Mouse (Mus musculus): ENCODE results near the gene Qtrt1.

Gene Qtrt1

DNA sequence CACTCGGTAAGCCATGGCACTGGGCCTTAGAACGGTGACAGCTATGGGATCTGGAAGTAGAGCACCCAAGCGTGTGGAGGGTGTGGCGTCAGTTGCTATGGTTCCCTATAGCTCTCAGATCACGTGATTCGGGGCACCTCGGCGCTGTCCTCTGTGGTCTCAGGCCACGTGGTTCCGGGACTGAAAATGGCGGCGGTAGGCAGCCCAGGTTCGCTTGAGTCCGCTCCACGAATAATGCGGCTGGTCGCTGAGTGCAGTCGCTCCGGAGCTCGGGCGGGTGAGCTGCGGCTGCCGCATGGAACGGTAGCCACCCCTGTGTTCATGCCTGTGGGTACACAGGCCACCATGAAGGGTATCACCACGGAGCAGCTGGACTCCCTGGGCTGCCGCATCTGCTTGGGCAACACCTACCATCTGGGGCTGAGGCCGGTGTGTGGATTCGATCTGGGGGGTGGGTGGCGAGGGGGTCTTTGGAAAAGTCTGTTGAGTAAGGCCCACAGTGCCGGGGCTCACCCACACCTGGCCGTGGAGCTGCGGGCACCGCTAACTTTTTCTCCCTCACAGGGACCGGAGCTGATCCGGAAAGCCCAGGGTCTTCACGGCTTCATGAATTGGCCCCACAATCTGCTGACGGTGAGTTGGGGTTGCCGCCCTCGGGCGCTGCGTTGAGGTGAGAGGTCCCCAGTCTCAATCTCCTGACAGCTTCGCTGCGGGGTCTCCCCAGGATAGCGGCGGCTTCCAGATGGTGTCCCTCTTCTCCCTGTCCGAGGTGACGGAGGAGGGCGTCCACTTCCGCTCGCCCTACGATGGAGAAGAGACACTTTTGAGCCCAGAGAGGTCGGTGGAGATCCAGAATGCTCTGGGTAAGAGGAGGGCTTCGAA, at the start of gene Qtrt1:
Qtrt1 (plus strand) TSS at position 169 of the 882 bp plus-strand sequence.
- in situ Hi-C loops (cut with MboI; ENCODE audit: unreplicated experiment in 2 of 2) = loop anchor here in 1 of 2 experiments (5.0 to 25.0 kb wide), 6 partner anchors 45 to 775 kb away; partner anchors contain the start of genes Ap1m2, Fbxl12, Ilf3 and Ubl5

GRCm38 (mm10) chr9:21366541-21367220, 45.0 kb upstream of the Qtrt1 start:
- in situ Hi-C loops (cut with MboI; ENCODE audit: unreplicated experiment in 2 of 2) = loop anchor here (5.0 kb wide), 5 partner anchors 41 to 181 kb away; partner anchors contain the start of genes Carm1 (in 1 of the 2) and Qtrt1 (in 1 of the 2)

DNA sequence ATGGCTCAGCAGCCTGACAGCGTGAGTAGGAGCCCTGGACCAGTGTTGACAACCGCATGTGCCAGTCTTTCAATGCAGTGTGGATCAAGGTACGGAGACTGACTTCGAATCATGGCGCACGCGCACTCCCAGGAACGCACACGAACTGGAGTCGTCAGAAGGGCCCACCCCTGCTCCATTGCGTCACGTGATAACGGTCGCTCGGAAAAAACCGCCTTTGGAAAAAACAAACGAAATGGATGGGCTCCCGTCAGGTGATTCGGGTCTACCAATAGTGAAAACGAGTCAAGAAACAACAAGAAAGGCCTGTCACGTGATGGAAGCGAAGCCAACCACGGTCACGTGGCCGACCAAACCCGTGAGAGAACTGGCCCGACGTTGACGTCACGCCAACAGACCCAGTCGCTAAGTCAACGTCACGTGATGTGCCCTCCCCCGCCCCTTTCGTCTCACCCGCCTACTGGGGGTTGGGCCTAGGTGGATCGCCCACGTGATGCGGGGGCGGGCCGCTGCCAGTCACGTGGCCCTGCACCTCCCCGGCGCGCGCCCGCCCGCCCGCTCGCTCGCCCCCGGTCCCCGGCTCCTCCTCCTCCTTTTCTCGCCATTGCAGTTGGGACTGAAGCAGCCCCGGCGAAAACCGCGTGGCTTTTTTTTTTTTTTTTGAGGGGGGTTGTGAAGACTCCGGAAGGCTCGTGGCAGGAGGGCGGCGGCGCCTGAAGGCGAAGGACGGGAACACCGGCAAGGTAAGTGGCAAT, 44.1 kb upstream of the Qtrt1 start, which contains the start of gene Ilf3:
Ilf3 (plus strand) TSS at position 515 of the 755 bp plus-strand sequence.
- in situ Hi-C loops (cut with MboI; ENCODE audit: unreplicated experiment in 2 of 2) = loop anchor here (5.0 kb wide), 5 partner anchors 40 to 180 kb away; partner anchors contain the start of genes Carm1 (in 1 of the 2) and Qtrt1 (in 1 of the 2)

DNA sequence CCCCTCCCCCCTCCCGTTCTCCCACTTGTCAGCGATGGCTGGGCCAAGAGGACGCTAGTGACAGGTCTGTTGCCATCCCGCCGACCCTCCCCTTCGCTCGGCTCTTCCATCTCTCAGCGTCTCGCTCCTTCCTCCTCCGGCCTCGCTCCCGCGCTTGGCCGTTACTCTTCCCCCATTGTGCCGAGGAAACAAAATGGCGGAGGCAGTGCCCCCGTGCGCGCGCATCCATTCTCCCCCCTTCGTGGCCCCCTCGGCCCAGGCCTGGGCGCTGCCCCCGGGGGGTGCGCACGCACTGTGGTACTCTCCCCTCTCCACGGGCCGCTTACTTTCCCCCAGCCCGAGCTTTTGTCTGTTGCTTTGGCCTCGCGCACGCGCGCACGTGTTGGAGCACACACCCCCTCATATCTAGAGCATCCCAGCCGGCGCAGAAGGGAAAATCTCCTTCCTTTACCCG, 43.5 kb upstream of the Qtrt1 start:
- in situ Hi-C loops (cut with MboI; ENCODE audit: unreplicated experiment in 2 of 2) = loop anchor here (5.0 kb wide), 5 partner anchors 39 to 179 kb away; partner anchors contain the start of genes Carm1 (in 1 of the 2) and Qtrt1 (in 1 of the 2)

DNA sequence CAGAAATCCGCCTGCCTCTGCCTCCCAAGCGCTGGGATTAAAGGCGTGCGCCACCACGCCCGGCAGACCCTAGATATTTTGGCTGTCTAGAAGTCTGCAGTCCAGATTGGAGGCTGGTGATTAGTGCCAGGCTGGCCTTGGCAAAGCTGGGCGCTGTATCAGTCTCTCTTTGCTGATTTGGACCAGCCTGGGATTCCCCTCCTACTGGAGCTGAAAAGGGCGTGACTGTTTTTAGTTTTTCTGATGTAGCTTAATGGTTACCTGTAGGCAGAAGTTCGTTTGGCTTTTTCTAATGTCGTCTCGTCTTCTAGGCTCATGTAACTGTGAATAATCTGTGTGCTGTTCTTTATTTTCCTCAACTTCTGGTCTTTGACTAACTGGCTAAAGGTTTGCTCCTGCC, 42.6 kb upstream of the Qtrt1 start:
- in situ Hi-C loops (cut with MboI; ENCODE audit: unreplicated experiment in 2 of 2) = loop anchor here (5.0 kb wide), 5 partner anchors 38 to 178 kb away; partner anchors contain the start of genes Carm1 (in 1 of the 2) and Qtrt1 (in 1 of the 2)

GRCm38 (mm10) chr9:21370876-21371275, 40.8 kb upstream of the Qtrt1 start:
- in situ Hi-C loops (cut with MboI; ENCODE audit: unreplicated experiment in 2 of 2) = no loop called here

DNA sequence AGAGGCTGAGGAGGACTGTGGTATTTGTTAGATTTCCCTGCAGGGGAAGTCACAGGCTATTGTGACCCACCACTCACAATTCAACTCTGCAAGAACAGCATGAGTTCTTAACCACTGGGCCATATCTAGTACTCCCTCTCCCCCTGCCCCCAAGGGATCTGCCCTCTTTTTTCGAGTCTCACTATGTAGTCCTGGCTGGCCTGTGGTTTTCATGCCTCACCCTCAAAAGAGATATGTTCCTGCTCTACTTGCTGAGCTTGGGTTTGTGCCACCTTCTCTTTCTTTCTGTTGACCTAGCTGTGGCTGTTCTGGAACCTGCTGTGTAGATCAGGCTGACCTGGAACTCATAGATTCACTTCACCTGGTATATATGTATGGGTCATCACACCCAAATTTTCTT, 39.1 kb upstream of the Qtrt1 start:
- in situ Hi-C loops (cut with MboI; ENCODE audit: unreplicated experiment in 2 of 2) = no loop called here

DNA sequence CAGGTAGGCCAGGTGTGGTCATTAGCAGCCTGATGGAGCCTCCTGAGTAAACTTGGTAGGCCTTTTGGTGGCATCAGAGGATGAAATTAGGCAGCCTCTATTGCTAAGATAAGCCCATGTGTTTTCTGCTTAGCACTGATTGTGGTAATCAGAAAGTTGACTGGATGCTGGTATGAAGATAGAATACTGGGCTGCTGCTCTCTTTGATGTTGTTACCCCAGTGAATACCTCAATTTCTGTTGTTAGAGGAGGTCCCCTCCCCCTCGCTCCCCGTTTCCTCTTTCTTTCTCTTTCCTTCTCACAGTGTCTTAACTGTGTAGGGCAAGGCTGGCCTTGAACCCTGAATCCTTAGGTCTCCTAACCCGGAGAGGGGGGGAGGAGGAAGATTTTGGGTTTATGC, 32.4 kb upstream of the Qtrt1 start:
- in situ Hi-C loops (cut with MboI; ENCODE audit: unreplicated experiment in 2 of 2) = no loop called here

DNA sequence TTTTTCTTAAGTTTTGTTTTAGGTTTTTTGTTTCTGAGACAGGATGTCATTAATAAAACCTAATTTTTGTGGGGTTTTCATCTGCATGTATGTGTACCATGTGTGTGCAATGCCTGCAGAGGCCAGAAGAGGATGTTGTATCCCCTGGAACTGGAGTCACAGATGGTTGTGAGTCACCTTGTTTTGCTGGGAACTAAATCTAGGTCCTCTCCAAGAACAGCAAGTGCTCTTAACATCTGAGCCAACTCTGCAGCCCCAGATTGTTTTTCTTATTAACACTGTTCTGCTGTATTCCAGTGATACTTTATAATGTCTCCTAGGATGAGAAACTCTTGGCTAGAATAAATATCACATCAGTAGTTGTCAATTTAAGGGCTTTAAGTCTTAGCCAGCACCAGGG, 30.8 kb upstream of the Qtrt1 start:
- in situ Hi-C loops (cut with MboI; ENCODE audit: unreplicated experiment in 2 of 2) = no loop called here

GRCm38 (mm10) chr9:21383966-21384365, 27.7 kb upstream of the Qtrt1 start:
- in situ Hi-C loops (cut with MboI; ENCODE audit: unreplicated experiment in 2 of 2) = no loop called here

GRCm38 (mm10) chr9:21392646-21393175, 18.9 kb upstream of the Qtrt1 start:
- in situ Hi-C loops (cut with MboI; ENCODE audit: unreplicated experiment in 2 of 2) = loop anchor here in 1 of 2 experiments (5.0 kb wide), 1 partner anchor 90 kb away; no protein-coding TSS in a partner anchor

GRCm38 (mm10) chr9:21395692-21396091, 15.9 kb upstream of the Qtrt1 start:
- in situ Hi-C loops (cut with MboI; ENCODE audit: unreplicated experiment in 2 of 2) = no loop called here

DNA sequence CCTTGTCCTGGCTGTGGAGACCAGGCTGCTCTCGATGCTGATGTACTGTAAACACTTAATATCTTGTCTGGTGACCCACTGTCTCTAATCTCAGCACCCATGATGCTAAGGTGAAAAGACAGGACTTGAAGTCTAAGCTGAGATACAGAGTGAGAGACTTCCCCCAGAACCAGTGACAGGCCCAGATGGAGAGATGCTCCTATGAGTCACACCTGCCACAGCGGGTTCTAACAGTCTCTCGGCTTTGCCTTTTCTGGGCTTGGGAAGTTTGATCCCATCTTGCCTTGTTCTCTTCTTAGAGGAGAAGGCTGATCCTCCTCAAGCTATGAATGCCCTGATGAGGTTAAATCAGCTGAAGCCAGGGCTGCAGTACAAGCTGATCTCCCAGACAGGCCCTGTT, 14.5 kb upstream of the Qtrt1 start:
- in situ Hi-C loops (cut with MboI; ENCODE audit: unreplicated experiment in 2 of 2) = no loop called here

DNA sequence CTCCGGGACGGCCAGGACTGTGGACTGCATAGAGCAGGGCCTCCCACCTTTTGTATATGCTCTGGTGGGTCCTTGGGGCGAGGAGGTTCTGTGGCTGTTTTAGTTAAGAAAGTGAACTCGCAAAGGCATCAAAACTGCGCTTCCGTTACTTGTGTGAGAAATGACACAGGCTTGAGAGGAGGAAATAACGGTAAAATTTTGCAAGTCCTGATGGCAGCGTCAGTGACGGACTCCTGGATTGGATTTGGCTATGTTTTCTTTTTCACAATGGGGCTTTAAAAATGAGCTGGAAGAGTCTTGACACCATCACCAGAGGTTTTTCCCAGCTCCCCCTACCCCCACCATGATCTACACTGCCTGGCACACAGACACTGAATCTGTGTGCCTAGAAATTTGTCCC, 10.6 kb upstream of the Qtrt1 start:
- in situ Hi-C loops (cut with MboI; ENCODE audit: unreplicated experiment in 2 of 2) = loop anchor here (10.0 to 25.0 kb wide), 2 partner anchors 176 to 764 kb away; partner anchors contain the start of genes Fbxl12 (in 1 of the 2) and Ubl5 (in 1 of the 2)

DNA sequence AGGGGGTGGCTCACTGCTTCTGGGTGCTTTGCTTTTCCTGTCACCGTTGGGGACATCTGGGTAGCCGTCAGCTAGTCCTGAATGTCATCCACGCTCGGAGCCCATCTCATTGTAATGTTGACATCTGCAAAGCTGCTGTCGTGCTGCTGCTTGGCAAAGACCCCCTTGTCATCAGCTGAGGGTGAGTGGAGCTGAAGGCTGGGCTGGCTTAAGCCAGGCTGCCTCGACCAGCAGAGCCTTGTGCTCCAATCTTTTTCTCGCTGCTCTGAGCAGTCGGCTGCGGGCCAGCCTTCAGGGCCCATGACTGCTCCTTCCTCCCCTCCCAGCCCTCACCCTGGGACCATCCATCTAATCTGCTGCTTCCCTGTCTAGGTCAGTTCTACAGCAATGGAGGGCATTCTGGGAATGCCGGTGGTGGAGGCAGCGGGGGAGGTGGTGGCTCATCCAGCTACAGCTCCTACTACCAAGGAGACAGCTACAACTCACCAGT, 8.8 kb upstream of the Qtrt1 start:
- in situ Hi-C loops (cut with MboI; ENCODE audit: unreplicated experiment in 2 of 2) = loop anchor here (10.0 to 25.0 kb wide), 2 partner anchors 178 to 766 kb away; partner anchors contain the start of genes Fbxl12 (in 1 of the 2) and Ubl5 (in 1 of the 2)

GRCm38 (mm10) chr9:21403745-21404144, 7.9 kb upstream of the Qtrt1 start:
- in situ Hi-C loops (cut with MboI; ENCODE audit: unreplicated experiment in 2 of 2) = loop anchor here (10.0 to 25.0 kb wide), 2 partner anchors 179 to 766 kb away; partner anchors contain the start of genes Fbxl12 (in 1 of the 2) and Ubl5 (in 1 of the 2)

GRCm38 (mm10) chr9:21405525-21405924, 6.1 kb upstream of the Qtrt1 start:
- in situ Hi-C loops (cut with MboI; ENCODE audit: unreplicated experiment in 2 of 2) = loop anchor here (5.0 to 25.0 kb wide), 3 partner anchors 38 to 768 kb away; partner anchors contain the start of genes Fbxl12 (in 1 of the 2), Ilf3 (in 1 of the 2) and Ubl5 (in 1 of the 2)

DNA sequence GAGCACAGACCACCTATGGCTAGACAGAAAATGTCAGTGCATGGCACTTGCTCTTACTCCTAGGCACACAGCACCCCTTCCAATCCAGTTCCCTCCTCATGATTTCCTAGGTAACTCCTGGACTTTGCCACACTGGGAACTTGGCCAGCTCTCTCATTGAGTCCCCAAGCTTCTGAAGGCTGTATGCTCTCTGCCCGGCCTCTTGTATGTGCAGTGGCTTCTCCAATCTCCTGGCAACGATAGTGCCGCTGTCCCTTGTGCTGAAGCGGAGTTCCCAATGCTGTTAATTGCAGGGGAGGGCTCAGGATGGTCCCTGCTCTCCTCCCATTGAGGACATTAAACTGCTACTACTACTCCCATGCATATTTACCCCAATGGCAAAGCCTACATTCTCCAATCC, 3.7 kb upstream of the Qtrt1 start:
- in situ Hi-C loops (cut with MboI; ENCODE audit: unreplicated experiment in 2 of 2) = loop anchor here (5.0 to 25.0 kb wide), 3 partner anchors 41 to 771 kb away; partner anchors contain the start of genes Fbxl12 (in 1 of the 2), Ilf3 (in 1 of the 2) and Ubl5 (in 1 of the 2)

DNA sequence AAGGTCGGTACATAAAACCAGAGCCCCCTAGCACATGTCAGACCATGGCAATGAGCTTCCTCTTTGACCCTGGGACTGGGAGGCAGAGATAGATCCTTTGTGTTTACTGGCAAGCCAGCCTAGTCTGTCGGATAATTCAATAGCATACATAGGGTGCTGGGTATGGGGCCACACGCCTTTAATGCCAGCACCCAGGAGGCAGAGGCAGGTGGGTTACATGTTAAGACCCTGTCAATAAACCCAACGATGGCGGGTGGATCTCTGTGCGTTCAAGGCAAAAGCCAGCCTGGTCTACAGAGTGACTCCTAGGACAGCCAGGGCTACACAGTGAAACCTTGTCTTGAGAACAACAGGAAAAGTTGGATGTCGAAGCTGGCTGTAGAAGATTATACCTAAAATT, 3.0 kb upstream of the Qtrt1 start:
- in situ Hi-C loops (cut with MboI; ENCODE audit: unreplicated experiment in 2 of 2) = loop anchor here (5.0 to 25.0 kb wide), 3 partner anchors 41 to 771 kb away; partner anchors contain the start of genes Fbxl12 (in 1 of the 2), Ilf3 (in 1 of the 2) and Ubl5 (in 1 of the 2)
